Mouse (Mus musculus): Measurements from ENCODE around the gene Hmgcs2.

DNA sequence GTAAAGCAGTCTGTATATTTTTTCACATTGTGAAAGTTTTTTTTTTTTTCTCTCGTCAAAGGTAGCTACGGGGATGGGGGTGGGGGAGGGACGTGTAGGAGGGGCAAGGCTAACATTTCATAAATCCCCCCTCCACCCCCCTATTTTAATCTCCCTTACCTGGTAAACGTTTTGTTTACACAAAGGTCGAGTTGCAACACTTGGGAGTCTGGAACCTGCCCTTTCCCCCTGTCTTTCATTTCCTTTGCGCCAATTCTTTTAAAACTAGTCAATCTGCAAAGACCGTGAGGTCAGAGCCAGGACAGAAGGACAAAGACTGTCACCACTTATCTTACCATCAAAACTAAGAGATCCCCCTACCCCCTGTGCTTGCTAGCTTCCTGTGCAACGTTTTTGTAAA is 34.3 kb upstream of the Hmgcs2 start:
- TF ChIP-seq CTCF (IDR thresholded peaks at IDR 0.05) (no peak), EP300 (IDR thresholded peaks at IDR 0.05; ENCODE audit: insufficient read depth, low read depth, low read length) (no peak), POLR2A (IDR thresholded peaks at IDR 0.05; ENCODE audit: insufficient read depth, low read depth, low read length) (no peak)
